Mouse (Mus musculus): Measurements from ENCODE around the gene H2-M10.6. TPM values are rescaled to one million over a fixed set of nuclear protein-coding genes. Genes with fewer than 3 reads are reported as not detected.
"Not testable (repeated sequence)": the region's sequence is repeated elsewhere in the genome, so short reads cannot be mapped to it uniquely, and the experiment has no call there.

H2-M10.6 gene
- polyA plus RNA-seq, 1 experiment from 2014 or later, result not detected

- Histone ChIP-seq H3K4me1 (ENCODE audit: control insufficient read depth, low read depth, low read length) (no peaks in the 10 kb centered on the region), H3K9ac (ENCODE audit: low read depth, low read length) (no peak overlapping the region), H3K27me3 (ENCODE audit: control insufficient read depth, insufficient read depth, low read depth, low read length) (no peaks in the 10 kb centered on the region), H3K36me3 (ENCODE audit: control insufficient read depth, insufficient read depth) (no peaks in the 10 kb centered on the region), H3K4me3 (ENCODE audit: low read depth, low read length) (no peak overlapping the region), H3K9me3 (replicated peaks; ENCODE audit: control insufficient read depth, low read length) (no peaks in the 10 kb centered on the region), H3K4me2 (ENCODE audit: low read depth, low read length) (no peak overlapping the region), H3K27ac (ENCODE audit: low read length) (no peak overlapping the region)
- ATAC-seq (ENCODE audit: low read depth), result no peak
- 54% methylated on average over 10 of the region's 10 CpGs for WGBS (ENCODE audit: insufficient replicate concordance)
Measured at GRCm38 (mm10) chr17:36799493-36799892, 12.5 kb upstream of the H2-M10.6 start.

GRCm38 (mm10) chr17:36799921-36800462 lies 12.0 kb upstream of the H2-M10.6 start:
- not testable (repeated sequence) for H3K27me3 ChIP-seq (ENCODE audit: control insufficient read depth, insufficient read depth, low read depth, low read length); H3K36me3 ChIP-seq (ENCODE audit: control insufficient read depth, insufficient read depth); H3K4me2 ChIP-seq (ENCODE audit: low read depth, low read length); H3K4me1 ChIP-seq (ENCODE audit: control insufficient read depth, low read depth, low read length); H3K4me3 ChIP-seq (ENCODE audit: low read depth, low read length); H3K9me3 ChIP-seq (replicated peaks; ENCODE audit: control insufficient read depth, low read length); H3K9ac ChIP-seq (ENCODE audit: low read depth, low read length); H3K27ac ChIP-seq (ENCODE audit: low read length); ATAC-seq (ENCODE audit: low read depth)
- WGBS (ENCODE audit: insufficient replicate concordance), result 47% methylated on average over 4 of the region's 4 CpGs

- Histone ChIP-seq H3K9me3 (replicated peaks; ENCODE audit: control insufficient read depth, low read length) (no peaks in the 10 kb centered on the region), H3K36me3 (ENCODE audit: control insufficient read depth, insufficient read depth) (no peaks in the 10 kb centered on the region), H3K4me1 (ENCODE audit: control insufficient read depth, low read depth, low read length) (no peaks in the 10 kb centered on the region), H3K4me3 (ENCODE audit: low read depth, low read length) (no peak overlapping the region), H3K9ac (ENCODE audit: low read depth, low read length) (no peak overlapping the region), H3K27me3 (ENCODE audit: control insufficient read depth, insufficient read depth, low read depth, low read length) (no peaks in the 10 kb centered on the region), H3K27ac (ENCODE audit: low read length) (no peak overlapping the region), H3K4me2 (ENCODE audit: low read depth, low read length) (0 out of 2 replicates have a peak overlapping the region, but pooled peaks have one; percentile 4)
- ATAC-seq (ENCODE audit: low read depth), result peak; percentile 39; the same call in 1 of the 2 replicates
Measured at GRCm38 (mm10) chr17:36824005-36824404, 12.0 kb downstream of the H2-M10.6 start.

GRCm38 (mm10) chr17:36825525-36825924 lies 13.6 kb downstream of the H2-M10.6 start:
- 19% methylated on average over 4 of the region's 4 CpGs for WGBS (ENCODE audit: insufficient replicate concordance)

GRCm38 (mm10) chr17:36826002-36826401 lies 14.0 kb downstream of the H2-M10.6 start:
- not testable (repeated sequence) for H3K27ac ChIP-seq (ENCODE audit: low read length); H3K36me3 ChIP-seq (ENCODE audit: control insufficient read depth, insufficient read depth)
- ATAC-seq (ENCODE audit: low read depth), result peak; percentile 50; the same call in 1 of the 2 replicates

More at GRCm38 (mm10) chr17:36825525-36825924, 13.6 kb downstream of the H2-M10.6 start:
- Histone ChIP-seq H3K27me3 (ENCODE audit: control insufficient read depth, insufficient read depth, low read depth, low read length) (no peaks in the 10 kb centered on the region), H3K27ac (ENCODE audit: low read length) (no peak overlapping the region), H3K4me3 (ENCODE audit: low read depth, low read length) (no peak overlapping the region), H3K4me1 (ENCODE audit: control insufficient read depth, low read depth, low read length) (no peaks in the 10 kb centered on the region), H3K36me3 (ENCODE audit: control insufficient read depth, insufficient read depth) (no peaks in the 10 kb centered on the region), H3K9me3 (replicated peaks; ENCODE audit: control insufficient read depth, low read length) (no peaks in the 10 kb centered on the region), H3K9ac (ENCODE audit: low read depth, low read length) (no peak overlapping the region), H3K4me2 (ENCODE audit: low read depth, low read length) (no peak overlapping the region)
- no peak for ATAC-seq (ENCODE audit: low read depth)

GRCm38 (mm10) chr17:36828488-36828887 lies 16.5 kb downstream of the H2-M10.6 start:
- Histone ChIP-seq H3K4me3 (ENCODE audit: low read depth, low read length) (no peak overlapping the region), H3K36me3 (ENCODE audit: control insufficient read depth, insufficient read depth) (no peaks in the 10 kb centered on the region), H3K9ac (ENCODE audit: low read depth, low read length) (no peak overlapping the region), H3K9me3 (replicated peaks; ENCODE audit: control insufficient read depth, low read length) (no peaks in the 10 kb centered on the region), H3K27me3 (ENCODE audit: control insufficient read depth, insufficient read depth, low read depth, low read length) (no peaks in the 10 kb centered on the region), H3K27ac (ENCODE audit: low read length) (no peak overlapping the region), H3K4me1 (ENCODE audit: control insufficient read depth, low read depth, low read length) (no peaks in the 10 kb centered on the region), H3K4me2 (ENCODE audit: low read depth, low read length) (no peak overlapping the region)
- WGBS (ENCODE audit: insufficient replicate concordance), result 47% methylated on average over 2 of the region's 2 CpGs
- ATAC-seq (ENCODE audit: low read depth), result peak; percentile 43; the same call in 1 of the 2 replicates

More at GRCm38 (mm10) chr17:36826002-36826401, 14.0 kb downstream of the H2-M10.6 start:
- H3K4me2 ChIP-seq (ENCODE audit: low read depth, low read length); H3K27me3 ChIP-seq (ENCODE audit: control insufficient read depth, insufficient read depth, low read depth, low read length); H3K9ac ChIP-seq (ENCODE audit: low read depth, low read length); H3K4me1 ChIP-seq (ENCODE audit: control insufficient read depth, low read depth, low read length); H3K9me3 ChIP-seq (replicated peaks; ENCODE audit: control insufficient read depth, low read length); H3K4me3 ChIP-seq (ENCODE audit: low read depth, low read length): not testable (repeated sequence)
- 15% methylated on average over 5 of the region's 5 CpGs for WGBS (ENCODE audit: insufficient replicate concordance)

- WGBS (ENCODE audit: insufficient replicate concordance), result 42% methylated on average over 3 of the region's 3 CpGs
- Histone ChIP-seq H3K9me3 (replicated peaks; ENCODE audit: control insufficient read depth, low read length) (no peaks in the 10 kb centered on the region), H3K4me3 (ENCODE audit: low read depth, low read length) (no peak overlapping the region), H3K9ac (ENCODE audit: low read depth, low read length) (no peak overlapping the region), H3K27me3 (ENCODE audit: control insufficient read depth, insufficient read depth, low read depth, low read length) (no peaks in the 10 kb centered on the region), H3K4me1 (ENCODE audit: control insufficient read depth, low read depth, low read length) (no peaks in the 10 kb centered on the region), H3K27ac (ENCODE audit: low read length) (no peak overlapping the region), H3K4me2 (ENCODE audit: low read depth, low read length) (no peak overlapping the region), H3K36me3 (ENCODE audit: control insufficient read depth, insufficient read depth) (no peaks in the 10 kb centered on the region)
- ATAC-seq (ENCODE audit: low read depth), result no peak
Measured at GRCm38 (mm10) chr17:36830470-36830869, 18.5 kb downstream of the H2-M10.6 start.

GRCm38 (mm10) chr17:36832694-36833093 lies 20.7 kb downstream of the H2-M10.6 start:
- Histone ChIP-seq H3K9ac (ENCODE audit: low read depth, low read length) (no peak overlapping the region), H3K27ac (ENCODE audit: low read length) (no peak overlapping the region), H3K36me3 (ENCODE audit: control insufficient read depth, insufficient read depth) (no peaks in the 10 kb centered on the region), H3K27me3 (ENCODE audit: control insufficient read depth, insufficient read depth, low read depth, low read length) (no peaks in the 10 kb centered on the region), H3K9me3 (replicated peaks; ENCODE audit: control insufficient read depth, low read length) (no peaks in the 10 kb centered on the region), H3K4me1 (ENCODE audit: control insufficient read depth, low read depth, low read length) (peaks cover 10% of the 10 kb centered on the region), H3K4me3 (ENCODE audit: low read depth, low read length) (no peak overlapping the region), H3K4me2 (ENCODE audit: low read depth, low read length) (no peak overlapping the region)
- no peak for ATAC-seq (ENCODE audit: low read depth)
- 45% methylated on average over 4 of the region's 4 CpGs for WGBS (ENCODE audit: insufficient replicate concordance)

- WGBS (ENCODE audit: insufficient replicate concordance), result 27% methylated on average over 12 of the region's 12 CpGs
- Histone ChIP-seq H3K4me3 (ENCODE audit: low read depth, low read length) (peak overlapping the region; percentile 82), H3K4me2 (ENCODE audit: low read depth, low read length) (peak overlapping the region; percentile 92), H3K27me3 (ENCODE audit: control insufficient read depth, insufficient read depth, low read depth, low read length) (no peaks in the 10 kb centered on the region), H3K9me3 (replicated peaks; ENCODE audit: control insufficient read depth, low read length) (no peaks in the 10 kb centered on the region), H3K27ac (ENCODE audit: low read length) (peak overlapping the region; percentile 88), H3K36me3 (ENCODE audit: control insufficient read depth, insufficient read depth) (no peaks in the 10 kb centered on the region), H3K4me1 (ENCODE audit: control insufficient read depth, low read depth, low read length) (peaks cover 14% of the 10 kb centered on the region), H3K9ac (ENCODE audit: low read depth, low read length) (peak overlapping the region; percentile 82)
- peak; percentile 4 for ATAC-seq (ENCODE audit: low read depth)
Measured at GRCm38 (mm10) chr17:36835591-36836426, 23.8 kb downstream of the H2-M10.6 start.

Data from liver, embryonic 16.5 days (tissue).